Mouse (Mus musculus) MEL (cell line): ENCODE data around the gene Gm28048. TPM values are rescaled to one million over a fixed set of nuclear protein-coding genes. Genes with fewer than 3 reads are reported as not detected.

Experiments
- DNase-seq: peaks from one replicate; pipeline ENCODE4 v3.0.0; 2011; ENCODE audit warnings: low read depth, low spot score
- H3K27ac ChIP-seq: 2 replicates; pipeline ENCODE4 v1.5.1; 2012; ENCODE audit warnings: low read depth, mild to moderate bottlenecking, control low read depth, low read length, moderate library complexity; ENCODE audit not compliant: control insufficient read depth
- H3K27me3 ChIP-seq, 2 experiments: fragments of 150-350 bp in 1 of 2; sonication (generic) in 1 of 2; 2 replicates each; pipeline ENCODE4 v1.6.1; 2012; ENCODE audit warnings: low read length in 2 of 2, mild to moderate bottlenecking in 2 of 2, improper control_type of control experiment in 1 of 2, moderate library complexity in 1 of 2; ENCODE audit not compliant: insufficient read depth in 2 of 2, control insufficient read depth in 1 of 2
- H3K36me3 ChIP-seq, 2 experiments: 2 replicates each; pipeline ENCODE4 v1.6.1; 2012 to 2014; ENCODE audit warnings: low read length in 2 of 2, improper control_type of control experiment in 1 of 2, inconsistent platforms in 1 of 2, mild to moderate bottlenecking in 1 of 2; ENCODE audit not compliant: insufficient read depth in 2 of 2, control insufficient read depth in 1 of 2
- H3K4me1 ChIP-seq, 2 experiments: fragments of 150-350 bp in 1 of 2; sonication (generic) in 1 of 2; 2 replicates each; pipeline ENCODE4 v1.6.1; 2012; ENCODE audit warnings: low read length in 2 of 2, improper control_type of control experiment in 1 of 2, mild to moderate bottlenecking in 1 of 2; ENCODE audit not compliant: insufficient read depth in 2 of 2, control insufficient read depth in 1 of 2
- H3K4me3 ChIP-seq, 2 experiments: fragments of 150-350 bp in 1 of 2; sonication (generic) in 1 of 2; 2 replicates each; pipeline ENCODE4 v1.5.1; 2012; ENCODE audit warnings: low read depth in 2 of 2, low read length in 2 of 2, mild to moderate bottlenecking in 2 of 2, moderate library complexity in 2 of 2, control low read depth in 1 of 2, improper control_type of control experiment in 1 of 2; ENCODE audit not compliant: control insufficient read depth in 1 of 2, insufficient read depth in 1 of 2
- H3K79me2 ChIP-seq: 2 replicates; pipeline ENCODE4 v1.6.1; 2012; ENCODE audit warnings: mild to moderate bottlenecking, low read length, moderate library complexity; ENCODE audit not compliant: control insufficient read depth, poor library complexity, insufficient read depth
- H3K9ac ChIP-seq: 2 replicates; pipeline ENCODE4 v1.6.1; 2012; ENCODE audit warnings: low read depth, mild to moderate bottlenecking, control low read depth, low read length, moderate library complexity; ENCODE audit not compliant: control insufficient read depth, poor library complexity, severe bottlenecking
- H3K9me3 ChIP-seq: fragments of 150-350 bp; sonication (generic); replicated peaks from 2 replicates; pipeline ENCODE4 v1.6.1; 2012; ENCODE audit warnings: mild to moderate bottlenecking, low read length, improper control_type of control experiment, moderate library complexity; ENCODE audit not compliant: insufficient read depth
- BHLHE40 ChIP-seq: IDR thresholded peaks from 2 replicates; pipeline ENCODE4 v1.6.1; 2012; ENCODE audit warnings: low read depth, mild to moderate bottlenecking, inconsistent platforms, low read length, improper control_type of control experiment, borderline replicate concordance
- CHD1 ChIP-seq: IDR thresholded peaks from 2 replicates; pipeline ENCODE4 v1.6.1; 2012; ENCODE audit warnings: low read depth, mild to moderate bottlenecking, inconsistent platforms, low read length, improper control_type of control experiment
- CTCF ChIP-seq, 3 experiments: IDR thresholded peaks in 2 of 3; conservative IDR thresholded peaks in 1 of 3; 2 replicates each; pipeline ENCODE4 v1.5.1; 2011 to 2012; ENCODE audit warnings: low read length in 3 of 3, low read depth in 2 of 3, mild to moderate bottlenecking in 2 of 3, improper control_type of control experiment in 1 of 3, inconsistent platforms in 1 of 3, mixed read lengths in 1 of 3, moderate library complexity in 1 of 3; ENCODE audit not compliant: control insufficient read depth in 1 of 3, insufficient read depth in 1 of 3, poor library complexity in 1 of 3, severe bottlenecking in 1 of 3
- E2F4 ChIP-seq: IDR thresholded peaks from 2 replicates; pipeline ENCODE4 v1.6.1; 2011; ENCODE audit warnings: low read depth, low read length, improper control_type of control experiment, borderline replicate concordance
- ELF1 ChIP-seq: IDR thresholded peaks from 2 replicates; pipeline ENCODE4 v1.6.1; 2014; ENCODE audit warnings: low read depth, mild to moderate bottlenecking, inconsistent platforms, low read length, improper control_type of control experiment, moderate library complexity
- EP300 ChIP-seq, 2 experiments: IDR thresholded peaks; 2 replicates each; pipeline ENCODE4 v1.6.1; 2011; ENCODE audit warnings: improper control_type of control experiment in 2 of 2, low read length in 2 of 2, low read depth in 1 of 2, mild to moderate bottlenecking in 1 of 2
- ETS1 ChIP-seq: IDR thresholded peaks from 2 replicates; pipeline ENCODE4 v1.6.1; 2012; ENCODE audit warnings: low read depth, mild to moderate bottlenecking, inconsistent platforms, low read length, improper control_type of control experiment, moderate library complexity
- GABPA ChIP-seq: IDR thresholded peaks from 2 replicates; pipeline ENCODE4 v1.6.1; 2012; ENCODE audit warnings: low read depth, mild to moderate bottlenecking, inconsistent platforms, low read length, improper control_type of control experiment, moderate library complexity
- GATA1 ChIP-seq: IDR thresholded peaks from 2 replicates; pipeline ENCODE4 v1.6.1; 2011; ENCODE audit warnings: low read depth, low read length, improper control_type of control experiment
- HCFC1 ChIP-seq: IDR thresholded peaks from 2 replicates; pipeline ENCODE4 v1.6.1; 2012; ENCODE audit warnings: low read depth, mild to moderate bottlenecking, inconsistent platforms, low read length, improper control_type of control experiment, moderate library complexity
- MAFK ChIP-seq: IDR thresholded peaks from 2 replicates; pipeline ENCODE4 v1.6.1; 2011; ENCODE audit warnings: low read depth, mild to moderate bottlenecking, low read length, improper control_type of control experiment, borderline replicate concordance
- MAX ChIP-seq: IDR thresholded peaks from 2 replicates; pipeline ENCODE4 v1.6.1; 2011; ENCODE audit warnings: low read length, improper control_type of control experiment
- MAZ ChIP-seq: IDR thresholded peaks from 2 replicates; pipeline ENCODE4 v1.6.1; 2012; ENCODE audit warnings: low read depth, mild to moderate bottlenecking, inconsistent platforms, low read length, improper control_type of control experiment
- MEF2A ChIP-seq: IDR thresholded peaks from 2 replicates; pipeline ENCODE4 v1.6.1; 2014; ENCODE audit warnings: low read depth, mild to moderate bottlenecking, inconsistent platforms, low read length, improper control_type of control experiment; ENCODE audit not compliant: poor library complexity, insufficient replicate concordance, severe bottlenecking; ENCODE audit errors: extremely low read depth
- MXI1 ChIP-seq: IDR thresholded peaks from 2 replicates; pipeline ENCODE4 v1.6.1; 2011; ENCODE audit warnings: mild to moderate bottlenecking, low read depth, low read length, improper control_type of control experiment
- NELFE ChIP-seq: IDR thresholded peaks from 2 replicates; pipeline ENCODE4 v1.6.1; 2011; ENCODE audit warnings: low read depth, low read length, improper control_type of control experiment
- POLR2A ChIP-seq, 2 experiments: IDR thresholded peaks; 2 replicates each; pipeline ENCODE4 v1.6.1; 2011 to 2012; ENCODE audit warnings: low read length in 2 of 2, mild to moderate bottlenecking in 2 of 2, control low read depth in 1 of 2, improper control_type of control experiment in 1 of 2, low read depth in 1 of 2, moderate library complexity in 1 of 2; ENCODE audit not compliant: control insufficient read depth in 1 of 2, insufficient read depth in 1 of 2, poor library complexity in 1 of 2
- RAD21 ChIP-seq: IDR thresholded peaks from 2 replicates; pipeline ENCODE4 v1.6.1; 2011; ENCODE audit warnings: mild to moderate bottlenecking, low read depth, low read length, improper control_type of control experiment
- SIN3A ChIP-seq: IDR thresholded peaks from 2 replicates; pipeline ENCODE4 v1.6.1; 2012; ENCODE audit warnings: low read length, improper control_type of control experiment, inconsistent platforms
- TAL1 ChIP-seq: IDR thresholded peaks from 2 replicates; pipeline ENCODE4 v1.6.1; 2012; ENCODE audit warnings: mild to moderate bottlenecking, inconsistent platforms, low read length, moderate library complexity, mixed read lengths
- TBP ChIP-seq: IDR thresholded peaks from 2 replicates; pipeline ENCODE4 v1.8.0; 2011; ENCODE audit warnings: low read depth, low read length, improper control_type of control experiment
- UBTF ChIP-seq: IDR thresholded peaks from 2 replicates; pipeline ENCODE4 v1.6.1; 2012; ENCODE audit warnings: low read depth, mild to moderate bottlenecking, inconsistent platforms, low read length, improper control_type of control experiment, moderate library complexity, borderline replicate concordance; ENCODE audit not compliant: insufficient read depth
- USF2 ChIP-seq, 2 experiments: IDR thresholded peaks; 2 replicates each; pipeline ENCODE4 v1.6.1; 2011 to 2012; ENCODE audit warnings: improper control_type of control experiment in 2 of 2, low read length in 2 of 2, borderline replicate concordance in 1 of 2, inconsistent platforms in 1 of 2, low read depth in 1 of 2, mild to moderate bottlenecking in 1 of 2; ENCODE audit not compliant: insufficient read depth in 1 of 2
- ZKSCAN1 ChIP-seq: IDR thresholded peaks from 2 replicates; pipeline ENCODE4 v1.6.1; 2012; ENCODE audit warnings: low read depth, mild to moderate bottlenecking, inconsistent platforms, low read length, improper control_type of control experiment, moderate library complexity
- ZMIZ1 ChIP-seq: IDR thresholded peaks from 2 replicates; pipeline ENCODE4 v1.6.1; 2012; ENCODE audit warnings: low read depth, mild to moderate bottlenecking, inconsistent platforms, low read length, improper control_type of control experiment, moderate library complexity
- polyA plus RNA-seq, 2 experiments: library from polyadenylated mRNA; stranded (reverse) in 1 of 2; unstranded in 1 of 2; fragments of >175 nt in 1 of 2; fragments of >200 nt in 1 of 2; gene quantifications; 2 replicates each; pipeline versions ENCODE4 v1.2.1 to v1.2.4; 2012; ENCODE audit warnings: low replicate concordance in 2 of 2, low read depth in 1 of 2; ENCODE audit not compliant: insufficient read length in 2 of 2, insufficient read depth in 1 of 2, missing spikeins in 1 of 2
- total RNA-seq: library from RNA; depleted of rRNA; stranded (reverse); fragments of 300-350 nt; gene quantifications from 2 replicates; pipeline ENCODE4 v1.2.3, GENCODE M21; 2012

Gm28048 gene
- total and polyA plus RNA-seq, 3 experiments: 8.6 to 15.0 TPM; not detected in 1

GRCm38 (mm10) chr11:22821243-22821642, 160.6 kb downstream of the Gm28048 start:
- Histone ChIP-seq H3K27me3 (no peaks in the 10 kb centered on the region), H3K9ac (no peak overlapping the region), H3K4me3 (no peak overlapping the region)
- DNase-seq: no peak
- TF ChIP-seq GABPA: no peak
- TF ChIP-seq SIN3A: no peak
- no peak for TF ChIP-seq TBP
- TF ChIP-seq UBTF: no peak
- TF ChIP-seq E2F4: no peak
- TF ChIP-seq CHD1: no peak
- TF ChIP-seq NELFE: no peak
- no peak for TF ChIP-seq TAL1
- no peak for TF ChIP-seq USF2 (IDR thresholded peaks at IDR 0.05; ENCODE audit: borderline replicate concordance in 1 of 2, insufficient read depth in 1 of 2, low read depth in 1 of 2, low read length in 2 of 2)
- TF ChIP-seq ETS1: no peak
- no peak for TF ChIP-seq MEF2A
- TF ChIP-seq BHLHE40: no peak
- TF ChIP-seq, all 39 proteins: peak for 0
- H3K4me1 ChIP-seq: peaks cover 10 to 18% of the 10 kb centered on the region in 2 experiments
- H3K9me3 ChIP-seq: no peaks in the 10 kb centered on the region
- H3K79me2 ChIP-seq: no peaks in the 10 kb centered on the region
- no peak overlapping the region for H3K27ac ChIP-seq
- peaks cover 0 to 18% of the 10 kb centered on the region in 2 experiments; a peak in 2 of 4 replicates for H3K36me3 ChIP-seq

- Histone ChIP-seq H3K27ac (no peak overlapping the region), H3K9ac (no peak overlapping the region), H3K9me3 (no peaks in the 10 kb centered on the region), H3K79me2 (no peaks in the 10 kb centered on the region), H3K36me3 (peaks cover 0 to 41% of the 10 kb centered on the region in 2 experiments; a peak in 2 of 4 replicates), H3K27me3 (no peaks in the 10 kb centered on the region), H3K4me1 (peaks cover 22 to 45% of the 10 kb centered on the region in 2 experiments), H3K4me3 (no peak overlapping the region)
- no peak for DNase-seq
- no peak for TF ChIP-seq EP300 (IDR thresholded peaks at IDR 0.05; ENCODE audit: low read depth in 1 of 2, low read length in 2 of 2)
- no peak for TF ChIP-seq RAD21
- no peak for TF ChIP-seq GATA1
- TF ChIP-seq HCFC1: no peak
- no peak for TF ChIP-seq CHD1
- no peak for TF ChIP-seq MAZ
- no peak for TF ChIP-seq POLR2A (IDR thresholded peaks at IDR 0.05; ENCODE audit: control insufficient read depth in 1 of 2, insufficient read depth in 1 of 2, low read depth in 1 of 2, low read length in 2 of 2, poor library complexity in 1 of 2)
- TF ChIP-seq ELF1: no peak
- no peak for TF ChIP-seq MAFK
- no peak for TF ChIP-seq ZMIZ1
- no peak for TF ChIP-seq ZKSCAN1
- TF ChIP-seq MXI1: no peak
- TF ChIP-seq MAX: no peak
- TF ChIP-seq CTCF (IDR thresholded peaks at IDR 0.05 in 2 of 3, conservative IDR thresholded peaks at IDR 0.05 in 1 of 3; ENCODE audit: control insufficient read depth in 1 of 3, insufficient read depth in 1 of 3, low read depth in 2 of 3, low read length in 3 of 3, poor library complexity in 1 of 3, severe bottlenecking in 1 of 3): no peak
These were observed 163.5 kb downstream of the Gm28048 start for GRCm38 (mm10) chr11:22818371-22818770.
